Mouse (Mus musculus): ENCODE results near the gene Ap2a2.

DNA sequence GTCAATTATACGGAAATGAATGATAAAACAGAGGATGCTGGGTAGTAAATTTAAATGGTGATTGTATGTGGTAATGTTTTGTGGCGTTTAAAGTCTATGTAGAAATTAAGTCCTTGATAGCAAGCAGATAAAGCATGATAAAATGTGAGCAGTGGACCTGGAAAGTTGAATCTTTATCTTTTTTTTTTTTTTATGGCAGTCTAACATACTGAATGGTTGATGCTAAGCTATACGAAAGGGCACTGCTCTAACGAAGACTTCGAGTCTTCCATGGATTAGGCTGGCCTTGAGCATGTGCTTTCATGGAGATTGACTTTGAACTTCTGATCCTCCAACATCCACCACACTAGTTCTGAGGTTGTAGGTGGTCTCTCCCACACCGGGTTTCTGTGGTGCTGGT, 31.1 kb downstream of the Ap2a2 start:
- TF ChIP-seq POLR2A (IDR thresholded peaks at IDR 0.05; ENCODE audit: insufficient read depth, low read depth, low read length) (no peak), CTCF (IDR thresholded peaks at IDR 0.05; ENCODE audit: insufficient read depth, low read depth, low read length) (no peak)

All from olfactory bulb, adult 2 months (tissue).